19 mouse cellular contexts compared by ENCODE assay signal in the genomic region with DNA sequence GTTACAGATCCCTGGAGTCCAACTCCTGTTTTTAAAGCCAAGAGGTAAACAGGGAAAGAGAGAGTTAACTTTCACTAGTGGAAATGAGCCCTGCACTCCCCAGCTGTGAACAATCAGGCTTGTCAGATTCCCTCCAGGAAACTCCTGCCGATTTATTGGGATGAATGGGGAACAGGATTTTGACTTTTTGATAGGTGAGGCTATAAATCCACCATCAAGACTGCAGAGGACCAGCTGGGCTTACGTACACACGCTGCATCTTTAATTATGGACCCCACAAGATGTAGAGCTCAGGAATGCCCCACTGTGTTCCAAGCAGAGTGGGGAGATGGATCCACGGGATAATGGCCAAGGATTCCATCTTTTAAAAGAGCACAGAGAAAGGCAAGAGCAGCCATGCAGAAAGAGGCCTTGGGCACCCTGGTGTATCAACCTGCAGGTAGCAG.
DNase-seq lines count a peak whose midpoint lies in the region; ATAC-seq and TF ChIP-seq lines count a peak whose summit lies in the region.
"Had no signal": no experiment of that assay in that cellular context is flagged by ENCODE, and none has a peak within 500 bp of the region (broad histone marks: within the 10 kb centered on the region; RNA-seq: fewer than 3 reads in every experiment).

No protein-coding gene starts in this region.

- 0 out of 2 replicates have a peak, but pooled peaks cover 3% of the 10 kb centered on the region for H3K4me1 ChIP-seq in hindbrain, embryonic 14.5 days (replicated peaks; ENCODE audit: control insufficient read depth, insufficient read depth, low read length)
- no peaks in the 10 kb centered on the region for H3K4me1 ChIP-seq in hindbrain, embryonic 11.5 days (replicated peaks; ENCODE audit: control insufficient read depth, insufficient read depth, low read length)
- H3K4me1 ChIP-seq in stomach, embryonic 16.5 days (ENCODE audit: control insufficient read depth, insufficient read depth, low read length) = no peaks in the 10 kb centered on the region
- no peaks in the 10 kb centered on the region for H3K4me1 ChIP-seq in stomach, postnatal 0 days (replicated peaks; ENCODE audit: control insufficient read depth, insufficient read depth)
- H3K4me1 ChIP-seq in limb, embryonic 13.5 days = peaks cover 12% of the 10 kb centered on the region
- H3K4me1 ChIP-seq: heart, embryonic 10.5 days; liver, embryonic 12.5 days; lung, embryonic 15.5 days; midbrain, embryonic 13.5 days had no signal

- 0 out of 2 replicates have a peak overlapping the region, but pooled peaks have one; percentile 33 for H3K27ac ChIP-seq in hindbrain, embryonic 14.5 days
- H3K27ac ChIP-seq in hindbrain, embryonic 11.5 days (ENCODE audit: low read depth, low read length) = no peak overlapping the region
- no peak overlapping the region for H3K27ac ChIP-seq in stomach, embryonic 16.5 days (ENCODE audit: low read length)
- no peak overlapping the region for H3K27ac ChIP-seq in stomach, postnatal 0 days (replicated peaks)
- H3K27ac ChIP-seq in limb, embryonic 13.5 days = no peak overlapping the region
- H3K27ac ChIP-seq: heart, embryonic 10.5 days; hindbrain, postnatal 0 days; liver, embryonic 12.5 days; lung, embryonic 15.5 days; midbrain, embryonic 13.5 days had no signal

- ATAC-seq in hindbrain, embryonic 14.5 days (ENCODE audit: low FRiP score) = no peak
- ATAC-seq in hindbrain, embryonic 11.5 days (ENCODE audit: low FRiP score) = no peak
- ATAC-seq in stomach, embryonic 16.5 days (ENCODE audit: insufficient read depth, low FRiP score) = peak; percentile 37; the same call in 1 of the 2 replicates
- no peak for ATAC-seq in stomach, postnatal 0 days (ENCODE audit: low FRiP score, low TSS enrichment)
- peak; percentile 78 for ATAC-seq in limb, embryonic 13.5 days (ENCODE audit: low FRiP score, low read depth)
- ATAC-seq: hindbrain, postnatal 0 days; liver, embryonic 12.5 days; midbrain, embryonic 13.5 days had no signal

- H3K9me3 ChIP-seq in hindbrain, embryonic 14.5 days (ENCODE audit: control insufficient read depth, low read length) = no peaks in the 10 kb centered on the region
- H3K9me3 ChIP-seq in hindbrain, embryonic 11.5 days (ENCODE audit: control insufficient read depth, low read length) = no peaks in the 10 kb centered on the region
- H3K9me3 ChIP-seq in stomach, embryonic 16.5 days (replicated peaks; ENCODE audit: control insufficient read depth, low read length) = no peaks in the 10 kb centered on the region
- no peaks in the 10 kb centered on the region for H3K9me3 ChIP-seq in stomach, postnatal 0 days (ENCODE audit: control insufficient read depth, low read length)
- H3K9me3 ChIP-seq in limb, embryonic 13.5 days = no peaks in the 10 kb centered on the region
- H3K9me3 ChIP-seq: heart, embryonic 10.5 days; liver, embryonic 12.5 days; lung, embryonic 15.5 days; midbrain, embryonic 13.5 days had no signal

- DNase-seq in hindbrain, embryonic 14.5 days (ENCODE audit: low spot score) = no peak
- DNase-seq in hindbrain, embryonic 11.5 days (ENCODE audit: low spot score) = no peak
- DNase-seq in stomach, postnatal 0 days (ENCODE audit: low spot score) = no peak
- DNase-seq in adrenal gland, postnatal 36 days = no peak
- no peak for DNase-seq in adrenal gland, postnatal 10 days
- DNase-seq: cerebellum, adult 11 months; cerebellum, postnatal 14 days; gastrocnemius, postnatal 36 days; heart, postnatal 10 days; kidney, postnatal 10 days; layer of hippocampus, adult 9-11 months had no signal

- no peak overlapping the region for H3K9ac ChIP-seq in hindbrain, embryonic 14.5 days
- no peak overlapping the region for H3K9ac ChIP-seq in hindbrain, embryonic 11.5 days (ENCODE audit: low read depth, low read length)
- no peak overlapping the region for H3K9ac ChIP-seq in stomach, embryonic 16.5 days (ENCODE audit: low read length)
- no peak overlapping the region for H3K9ac ChIP-seq in stomach, postnatal 0 days (ENCODE audit: low read length)
- no peak overlapping the region for H3K9ac ChIP-seq in limb, embryonic 13.5 days
- H3K9ac ChIP-seq: liver, embryonic 12.5 days; lung, embryonic 15.5 days; midbrain, embryonic 13.5 days had no signal

- no peak for TF ChIP-seq EP300 in stomach, postnatal 0 days (optimal IDR thresholded peaks at IDR 0.05)

- H3K36me3 ChIP-seq in hindbrain, embryonic 14.5 days (replicated peaks; ENCODE audit: control insufficient read depth, insufficient read depth) = no peaks in the 10 kb centered on the region
- H3K36me3 ChIP-seq in hindbrain, embryonic 11.5 days (ENCODE audit: control insufficient read depth, insufficient read depth, low read length) = no peaks in the 10 kb centered on the region
- H3K36me3 ChIP-seq in stomach, embryonic 16.5 days (ENCODE audit: control insufficient read depth, insufficient read depth, low read length) = no peaks in the 10 kb centered on the region
- H3K36me3 ChIP-seq in stomach, postnatal 0 days (ENCODE audit: control insufficient read depth, insufficient read depth, low read length) = no peaks in the 10 kb centered on the region
- H3K36me3 ChIP-seq in limb, embryonic 13.5 days = no peaks in the 10 kb centered on the region
- H3K36me3 ChIP-seq: heart, embryonic 10.5 days; liver, embryonic 12.5 days; lung, embryonic 15.5 days; midbrain, embryonic 13.5 days had no signal

- 24% methylated on average over 4 of the region's 4 CpGs for WGBS in hindbrain, embryonic 14.5 days
- 38% methylated on average over 4 of the region's 4 CpGs for WGBS in hindbrain, embryonic 11.5 days
- WGBS in stomach, embryonic 16.5 days = 36% methylated on average over 4 of the region's 4 CpGs
- WGBS in stomach, postnatal 0 days = 30% methylated on average over 4 of the region's 4 CpGs
- 5% methylated on average over 4 of the region's 4 CpGs for WGBS in limb, embryonic 13.5 days

- no peak overlapping the region for H3K4me3 ChIP-seq in hindbrain, embryonic 14.5 days (replicated peaks; ENCODE audit: low read length)
- H3K4me3 ChIP-seq in hindbrain, embryonic 11.5 days (ENCODE audit: low read depth, low read length) = no peak overlapping the region
- H3K4me3 ChIP-seq in stomach, embryonic 16.5 days (replicated peaks; ENCODE audit: low read length) = no peak overlapping the region
- H3K4me3 ChIP-seq in stomach, postnatal 0 days (ENCODE audit: low read depth, low read length) = no peak overlapping the region
- H3K4me3 ChIP-seq in limb, embryonic 13.5 days = no peak overlapping the region
- H3K4me3 ChIP-seq: heart, embryonic 10.5 days; liver, embryonic 12.5 days; lung, embryonic 15.5 days; midbrain, embryonic 13.5 days; myocyte had no signal

- no peaks in the 10 kb centered on the region for H3K27me3 ChIP-seq in hindbrain, embryonic 14.5 days (ENCODE audit: control insufficient read depth, insufficient read depth, low read length)
- H3K27me3 ChIP-seq in hindbrain, embryonic 11.5 days (ENCODE audit: control insufficient read depth, insufficient read depth, low read length) = no peaks in the 10 kb centered on the region
- no peaks in the 10 kb centered on the region for H3K27me3 ChIP-seq in stomach, embryonic 16.5 days (ENCODE audit: control insufficient read depth, insufficient read depth, low read length)
- no peaks in the 10 kb centered on the region for H3K27me3 ChIP-seq in stomach, postnatal 0 days (ENCODE audit: control insufficient read depth, insufficient read depth, low read length)
- H3K27me3 ChIP-seq in limb, embryonic 13.5 days = peaks cover 4% of the 10 kb centered on the region; the same call in 1 of the 2 replicates
- H3K27me3 ChIP-seq: liver, embryonic 12.5 days; lung, embryonic 15.5 days; midbrain, embryonic 13.5 days had no signal

- H3K4me2 ChIP-seq in hindbrain, embryonic 14.5 days (replicated peaks) = no peak overlapping the region
- H3K4me2 ChIP-seq in hindbrain, embryonic 11.5 days (replicated peaks; ENCODE audit: low read depth, low read length) = no peak overlapping the region
- H3K4me2 ChIP-seq in stomach, embryonic 16.5 days (ENCODE audit: low read depth, low read length) = no peak overlapping the region
- H3K4me2 ChIP-seq in stomach, postnatal 0 days (replicated peaks; ENCODE audit: low read depth) = no peak overlapping the region
- H3K4me2 ChIP-seq in limb, embryonic 13.5 days (replicated peaks) = no peak overlapping the region
- H3K4me2 ChIP-seq: liver, embryonic 12.5 days; lung, embryonic 15.5 days; midbrain, embryonic 13.5 days had no signal

- TF ChIP-seq CTCF in stomach, postnatal 0 days (IDR thresholded peaks at IDR 0.05; ENCODE audit: low read depth) = no peak

Comparison
In these comparisons a context has a peak if more than half of its experiments do, and no peak if none do; other contexts are left out.
1. ATAC-seq: peak in stomach, embryonic 16.5 days (single experiment) and limb, embryonic 13.5 days (single experiment); none in hindbrain, embryonic 14.5 days (single experiment), hindbrain, embryonic 11.5 days (single experiment) and stomach, postnatal 0 days (single experiment).